Mouse (Mus musculus) kidney, postnatal 36 days (tissue): ENCODE data around the gene Fyn.

Experiments
- DNase-seq, 2 experiments: peaks; one replicate each; pipeline ENCODE4 v3.0.0; 2021 to 2022; ENCODE audit warnings: mixed read lengths in 2 of 2

Gene Fyn

GRCm38 (mm10) chr10:39484382-39484826 lies 115.7 kb downstream of the Fyn start:
- no peak for DNase-seq

GRCm38 (mm10) chr10:39484892-39485291 lies 116.2 kb downstream of the Fyn start:
- no peak for DNase-seq

GRCm38 (mm10) chr10:39485939-39486338 lies 117.3 kb downstream of the Fyn start:
- DNase-seq = no peak

- DNase-seq = no peak
Observed at GRCm38 (mm10) chr10:39486501-39487450, 118.1 kb downstream of the Fyn start.

- DNase-seq = no peak
Observed at GRCm38 (mm10) chr10:39487740-39488415, 119.2 kb downstream of the Fyn start.

GRCm38 (mm10) chr10:39488542-39488941 lies 119.9 kb downstream of the Fyn start:
- DNase-seq = no peak

GRCm38 (mm10) chr10:39488956-39489355 lies 120.3 kb downstream of the Fyn start:
- DNase-seq = no peak

- DNase-seq = no peak
Observed at GRCm38 (mm10) chr10:39490349-39491121, 121.9 kb downstream of the Fyn start.

GRCm38 (mm10) chr10:39492146-39492545 lies 123.5 kb downstream of the Fyn start:
- DNase-seq = no peak

GRCm38 (mm10) chr10:39493007-39493406 lies 124.4 kb downstream of the Fyn start:
- no peak for DNase-seq

- no peak for DNase-seq
Observed at GRCm38 (mm10) chr10:39498641-39499040, 130.0 kb downstream of the Fyn start.

- DNase-seq = peak in 1 of 2 experiments; percentile 18
Observed at GRCm38 (mm10) chr10:39501571-39501970, 132.9 kb downstream of the Fyn start.

- peak; percentile 75 to 88 for DNase-seq
Observed at GRCm38 (mm10) chr10:39501977-39502706, 133.5 kb downstream of the Fyn start.

GRCm38 (mm10) chr10:39503331-39503730 lies 134.7 kb downstream of the Fyn start:
- DNase-seq = no peak

GRCm38 (mm10) chr10:39505007-39505406 lies 136.4 kb downstream of the Fyn start:
- no peak for DNase-seq

- DNase-seq = no peak
Observed at GRCm38 (mm10) chr10:39505621-39506020, 137.0 kb downstream of the Fyn start.

GRCm38 (mm10) chr10:39506353-39506752 lies 137.7 kb downstream of the Fyn start:
- no peak for DNase-seq

- no peak for DNase-seq
Observed at GRCm38 (mm10) chr10:39506831-39507230, 138.2 kb downstream of the Fyn start.

- DNase-seq = no peak
Observed at GRCm38 (mm10) chr10:39508801-39509200, 140.1 kb downstream of the Fyn start.

GRCm38 (mm10) chr10:39509937-39510336 lies 141.3 kb downstream of the Fyn start:
- no peak for DNase-seq

- no peak for DNase-seq
Observed at GRCm38 (mm10) chr10:39512631-39513314, 144.1 kb downstream of the Fyn start.

GRCm38 (mm10) chr10:39514916-39515315 lies 146.3 kb downstream of the Fyn start:
- no peak for DNase-seq
